Mouse (Mus musculus): ENCODE results near the gene 2010111I01Rik.

GRCm38 (mm10) chr13:63014353-63014752, 49.7 kb downstream of the 2010111I01Rik start:
- no peak for TF ChIP-seq CTCF (IDR thresholded peaks at IDR 0.05; ENCODE audit: low read depth, low read length)
- no peak for TF ChIP-seq POLR2A (IDR thresholded peaks at IDR 0.05; ENCODE audit: borderline replicate concordance, low read depth, low read length)

All from bone marrow macrophage, adult 2 months (primary cell).